Mouse (Mus musculus): Measurements from ENCODE around the gene Lpcat2.

The Lpcat2 gene

DNA sequence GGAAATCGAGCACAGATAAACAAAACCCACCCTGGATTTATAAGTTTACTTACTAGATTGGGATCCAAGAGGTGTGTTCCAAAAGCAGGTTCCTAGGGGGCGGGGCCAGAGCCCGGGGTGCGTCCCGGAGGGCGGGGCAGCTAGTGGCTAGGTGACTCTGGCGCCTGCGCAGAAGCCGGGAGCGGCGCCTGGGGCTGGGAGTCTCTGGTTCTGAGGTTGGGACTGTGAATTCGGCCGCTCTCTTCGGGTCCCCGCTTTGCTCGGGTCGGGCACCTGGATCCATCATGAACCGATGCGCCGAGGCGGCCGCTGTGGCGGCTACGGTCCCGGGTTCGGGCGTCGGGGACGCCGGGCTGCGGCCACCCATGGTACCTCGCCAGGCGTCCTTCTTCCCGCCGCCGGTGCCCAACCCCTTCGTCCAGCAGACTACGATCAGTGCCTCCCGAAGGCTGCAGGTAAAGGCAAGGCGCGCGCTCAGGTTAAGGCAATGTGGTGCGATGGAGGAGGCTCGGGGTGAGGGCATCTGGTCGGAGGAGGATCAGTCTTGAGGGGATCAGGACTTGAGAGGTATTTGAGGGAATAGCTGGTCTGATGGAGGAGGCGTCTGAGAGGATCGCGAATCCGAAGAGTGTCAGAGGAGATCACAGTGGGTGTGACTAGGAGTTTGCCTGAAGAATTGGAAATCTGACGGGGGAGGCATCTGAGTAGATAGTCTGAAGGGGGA, at the start of gene Lpcat2:
Gene Lpcat2, plus strand, starts transcription at position 169 of the 724 bp plus-strand sequence.
- DNase-seq (ENCODE audit: low spot score in 2 of 2), result peak; percentile 83 to 86

GRCm38 (mm10) chr8:92812773-92813172, 42.4 kb upstream of the Lpcat2 start:
- no peak for DNase-seq (ENCODE audit: low spot score in 2 of 2)

DNA sequence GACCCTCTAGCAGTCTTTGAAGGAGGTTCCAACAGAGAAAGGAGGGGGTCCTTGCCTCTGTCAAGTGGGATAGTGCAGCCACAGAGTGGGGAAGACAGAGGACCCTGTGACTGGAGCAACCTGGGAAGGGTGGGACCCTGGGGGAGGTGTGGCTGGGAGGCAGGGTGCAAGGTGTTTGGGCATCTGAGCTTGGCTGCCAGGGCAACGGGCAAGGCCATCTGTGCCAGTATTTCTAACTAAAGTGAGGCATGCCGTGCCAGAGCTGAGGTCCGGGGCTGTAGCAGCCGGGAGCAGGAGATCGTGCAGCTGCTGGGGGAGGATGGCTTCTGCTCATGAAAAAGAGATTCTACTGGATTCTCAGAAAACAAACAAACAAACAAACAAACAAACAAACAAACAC, 39.5 kb upstream of the Lpcat2 start:
- no peak for DNase-seq (ENCODE audit: low spot score in 2 of 2)

DNA sequence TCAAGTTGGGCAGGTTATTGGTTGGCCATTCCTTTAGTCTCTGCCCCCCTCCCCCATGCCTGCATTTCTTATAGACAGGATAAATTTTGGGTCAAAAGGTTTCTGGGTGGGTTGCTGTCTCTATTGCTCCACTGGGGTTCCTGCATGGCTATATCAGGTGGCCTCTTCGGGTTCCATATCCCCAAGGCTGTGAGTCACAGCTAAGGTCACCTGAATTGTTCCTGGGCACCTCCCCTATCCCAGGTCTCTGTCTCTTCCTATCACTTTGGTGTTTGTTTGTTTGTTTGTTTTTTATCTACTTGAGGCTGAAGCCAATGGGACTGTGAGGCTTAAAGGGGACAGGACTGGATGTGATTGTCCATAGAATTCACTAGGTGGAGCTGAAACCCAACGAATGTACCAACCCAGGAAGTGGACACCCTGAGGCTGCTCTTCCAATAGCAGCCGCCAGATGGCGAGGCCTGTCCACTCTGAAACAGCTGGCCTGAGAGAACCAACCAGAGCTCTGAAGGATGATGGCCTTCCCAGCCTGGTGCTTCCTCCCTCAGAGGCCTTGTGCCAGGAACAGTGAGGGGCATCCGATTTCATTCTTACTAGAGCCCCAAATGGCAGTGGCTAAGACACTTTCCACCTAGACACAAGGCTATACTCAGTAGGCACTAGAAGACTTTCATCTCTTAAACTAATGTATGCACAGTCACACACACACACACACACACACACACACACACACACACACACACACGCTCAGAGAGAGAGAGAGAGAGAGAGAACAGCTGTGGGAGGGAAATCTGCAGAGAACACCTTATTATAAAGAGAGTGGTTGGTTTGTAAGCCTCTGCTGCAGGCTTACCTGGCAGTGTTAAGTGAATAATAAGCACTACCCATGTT, 37.0 kb upstream of the Lpcat2 start:
- DNase-seq (ENCODE audit: low spot score in 2 of 2), result peak; percentile 91 to 95

DNA sequence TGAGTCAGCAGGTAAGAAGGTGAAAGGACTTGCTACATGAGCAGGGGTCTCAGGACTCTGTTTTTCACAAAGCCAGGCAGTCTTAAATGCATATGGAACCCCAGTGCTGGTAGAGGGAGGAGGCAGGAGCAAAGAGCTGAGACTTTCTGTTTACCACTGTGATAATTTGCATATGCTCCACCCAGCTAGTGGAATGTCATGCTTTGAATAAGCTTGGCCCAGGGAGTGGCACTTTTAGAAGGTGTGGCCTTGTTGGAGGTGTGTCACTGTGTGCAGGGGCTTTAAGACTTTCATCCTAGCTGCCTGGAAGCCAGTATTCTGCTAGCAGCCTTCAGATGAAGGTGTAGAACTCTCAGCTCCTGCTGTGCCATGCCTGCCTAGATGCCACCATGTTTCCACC, 34.0 kb upstream of the Lpcat2 start:
- no peak for DNase-seq (ENCODE audit: low spot score in 2 of 2)

DNA sequence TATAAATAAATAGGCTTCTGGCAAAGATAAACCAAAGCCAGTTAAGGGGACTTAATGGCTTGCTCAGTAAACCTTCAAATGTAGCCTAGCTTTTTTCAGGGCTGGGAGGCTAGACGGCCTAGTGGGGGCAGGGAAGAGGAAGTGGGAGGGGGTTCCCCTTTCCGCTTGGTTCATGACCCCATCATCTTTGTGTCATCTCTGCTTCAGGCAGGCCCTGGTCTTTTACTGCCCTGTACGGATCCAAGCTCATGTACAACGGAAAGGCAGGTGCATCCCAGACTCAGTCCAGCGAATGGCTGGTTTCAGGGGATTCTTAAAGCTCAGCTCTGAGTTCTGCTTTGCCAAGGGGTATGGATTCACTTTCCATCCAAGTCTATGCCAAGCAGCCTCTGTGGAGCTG, 32.8 kb upstream of the Lpcat2 start:
- DNase-seq (ENCODE audit: low spot score in 2 of 2), result no peak

DNA sequence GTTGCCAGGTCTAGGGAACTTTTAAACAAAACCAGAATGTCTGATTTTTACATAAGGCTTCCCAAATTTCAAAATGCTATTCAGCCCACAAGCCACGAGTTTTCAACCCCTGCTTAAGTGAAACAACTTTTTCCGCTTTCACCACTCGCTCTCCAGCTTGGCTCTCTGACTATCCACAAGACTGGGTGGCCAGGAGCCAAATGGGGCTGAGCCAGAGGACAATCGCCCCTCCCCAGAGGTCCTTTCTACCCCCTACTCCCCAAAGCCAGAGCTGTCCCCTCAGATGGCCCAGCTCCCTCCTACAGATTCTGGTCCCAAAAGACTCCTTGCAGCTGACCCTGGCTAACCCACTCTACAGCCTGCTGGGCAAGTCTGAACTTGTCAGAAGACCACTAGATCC, 29.1 kb upstream of the Lpcat2 start:
- peak in 1 of 2 experiments; percentile 36 for DNase-seq (ENCODE audit: low spot score in 2 of 2)

GRCm38 (mm10) chr8:92827243-92828034, 27.7 kb upstream of the Lpcat2 start, which contains the start of gene Mmp2:
TSS of gene Mmp2 (plus strand) at chr8:92827291.
- DNase-seq (ENCODE audit: low spot score in 2 of 2), result peak in 1 of 2 experiments; percentile 31

GRCm38 (mm10) chr8:92828251-92828743, 26.8 kb upstream of the Lpcat2 start:
- DNase-seq (ENCODE audit: low spot score in 2 of 2), result peak; percentile 83 to 85

GRCm38 (mm10) chr8:92834065-92834731, 20.9 kb upstream of the Lpcat2 start:
- DNase-seq (ENCODE audit: low spot score in 2 of 2), result no peak

DNA sequence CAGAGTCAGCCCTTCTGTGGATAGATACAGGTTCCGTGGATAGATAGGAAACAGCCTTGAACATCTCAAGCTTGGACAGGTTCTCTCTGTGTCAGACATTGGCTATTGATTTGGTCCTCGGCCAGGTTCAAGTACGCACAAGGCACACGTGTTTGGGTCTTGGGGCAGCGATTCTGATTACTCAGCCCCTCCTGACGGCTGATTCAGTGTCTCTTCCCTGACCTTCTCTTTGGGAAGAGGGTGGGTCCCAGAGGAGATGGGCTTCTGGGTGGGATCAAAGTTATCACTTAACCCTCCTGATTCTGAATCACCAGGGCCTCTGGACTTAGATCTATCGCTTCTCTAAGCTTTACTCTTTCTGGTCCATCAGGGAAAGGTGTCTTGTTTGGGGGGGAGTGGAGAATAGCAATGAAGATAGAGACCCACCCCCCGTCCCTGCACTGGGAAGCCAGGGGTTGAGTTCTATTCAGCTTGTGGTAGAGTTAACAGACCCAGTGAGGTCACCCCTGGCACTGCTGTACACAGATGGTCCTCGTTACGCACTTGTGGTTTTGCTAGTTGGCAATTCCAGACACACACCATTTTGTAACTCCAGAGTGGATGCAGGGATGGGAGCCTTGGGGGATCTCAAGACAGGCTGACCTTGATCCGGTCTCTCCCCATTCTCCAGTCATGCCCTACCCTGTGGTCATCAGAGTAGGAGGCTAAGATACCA, 20.2 kb upstream of the Lpcat2 start:
- no peak for DNase-seq (ENCODE audit: low spot score in 2 of 2)

DNA sequence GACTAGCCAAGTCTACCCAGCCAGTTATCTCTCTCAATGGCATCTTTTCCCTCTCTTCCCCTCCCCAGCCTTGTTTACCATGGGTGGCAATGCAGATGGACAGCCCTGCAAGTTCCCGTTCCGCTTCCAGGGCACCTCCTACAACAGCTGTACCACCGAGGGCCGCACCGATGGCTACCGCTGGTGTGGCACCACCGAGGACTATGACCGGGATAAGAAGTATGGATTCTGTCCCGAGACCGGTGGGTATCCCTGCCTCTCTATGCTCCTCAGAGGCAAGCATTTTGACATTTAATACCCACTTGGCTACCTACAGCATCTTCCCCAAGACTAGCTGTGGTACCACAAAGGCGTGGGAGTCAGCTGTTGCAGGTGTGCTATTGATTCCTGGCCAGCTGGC, 19.2 kb upstream of the Lpcat2 start:
- DNase-seq (ENCODE audit: low spot score in 2 of 2), result no peak

DNA sequence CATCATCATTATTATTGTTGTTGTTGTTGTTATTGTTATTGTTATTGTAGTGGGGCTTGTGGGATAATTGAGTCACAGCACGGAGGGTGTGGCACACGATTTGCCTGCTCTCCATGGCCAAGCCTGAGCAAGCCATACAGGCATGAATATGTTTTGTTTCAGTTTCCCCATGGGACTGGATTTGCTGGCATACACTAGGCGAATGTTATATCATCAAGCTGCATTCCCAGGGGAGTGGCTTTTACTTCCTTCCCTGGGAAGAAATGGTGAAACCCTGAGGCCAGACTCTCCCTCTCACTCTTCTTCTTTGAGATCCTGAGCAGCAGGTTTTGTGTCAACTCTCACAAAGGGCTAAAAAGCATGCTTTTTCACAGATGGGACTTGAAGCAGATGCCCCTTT, 16.5 kb upstream of the Lpcat2 start:
- DNase-seq (ENCODE audit: low spot score in 2 of 2), result no peak

- no peak for DNase-seq (ENCODE audit: low spot score in 2 of 2)
Observed at GRCm38 (mm10) chr8:92839161-92839560, 16.0 kb upstream of the Lpcat2 start.

DNA sequence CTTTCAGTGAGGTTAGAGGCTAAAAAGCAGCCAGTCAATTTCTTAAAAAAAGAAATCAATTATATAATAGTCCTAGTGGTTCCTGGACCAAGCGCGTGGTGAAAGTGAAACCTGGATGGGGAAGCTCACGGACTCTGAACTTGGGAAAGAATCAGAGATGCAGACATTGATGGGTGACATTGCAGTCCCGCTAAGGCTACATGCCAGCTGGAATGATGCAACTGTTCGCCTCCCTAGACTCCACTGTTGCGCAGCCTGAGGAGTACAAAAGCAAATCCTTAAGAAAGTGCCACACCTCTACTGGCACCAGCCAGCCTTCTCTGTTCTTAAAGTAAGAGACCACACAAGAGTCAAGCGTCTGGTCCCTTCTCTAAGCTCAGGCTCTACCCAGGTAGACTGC, 15.3 kb upstream of the Lpcat2 start:
- DNase-seq (ENCODE audit: low spot score in 2 of 2), result no peak

- DNase-seq (ENCODE audit: low spot score in 2 of 2), result peak; percentile 33 to 39
Observed at GRCm38 (mm10) chr8:92846684-92847083, 8.5 kb upstream of the Lpcat2 start.

DNA sequence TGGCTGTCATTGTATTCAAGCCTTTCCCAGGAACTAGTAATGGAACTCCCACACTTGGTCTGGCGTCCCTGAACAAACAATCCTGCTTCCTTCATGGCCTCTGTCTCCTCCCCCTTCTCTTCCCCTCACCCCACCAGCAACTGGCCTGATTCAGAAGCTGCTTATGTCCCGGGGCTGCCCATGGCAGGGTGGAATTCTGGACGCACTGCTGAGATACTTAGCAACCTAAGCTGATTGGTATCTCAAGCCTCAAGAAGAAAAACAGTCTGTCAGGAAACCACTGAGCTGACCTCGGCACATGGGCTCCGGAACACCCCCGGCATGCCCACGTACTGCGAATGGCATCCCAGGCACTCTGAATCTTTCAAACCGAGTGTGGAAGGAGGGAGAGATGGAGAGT, 7.8 kb upstream of the Lpcat2 start:
- no peak for DNase-seq (ENCODE audit: low spot score in 2 of 2)

DNA sequence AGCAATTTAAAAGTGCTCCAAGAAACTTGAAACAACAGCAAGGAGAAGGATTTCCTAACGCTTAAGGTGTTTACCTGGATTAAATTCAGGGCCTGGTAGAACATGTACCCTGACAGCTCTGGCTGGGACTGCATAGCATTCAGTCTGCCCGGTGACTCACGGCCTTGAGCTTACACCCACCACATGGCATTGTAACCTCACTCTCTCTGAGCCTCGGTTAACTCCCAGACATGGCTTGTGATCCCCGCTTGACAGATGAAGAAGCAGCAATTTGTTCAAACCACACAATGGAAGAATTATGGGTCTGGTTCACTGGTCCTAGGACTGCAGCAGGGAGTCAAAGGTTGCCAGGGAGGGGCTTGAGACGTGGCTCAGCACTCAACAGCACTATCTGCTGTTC, 5.9 kb upstream of the Lpcat2 start:
- no peak for DNase-seq (ENCODE audit: low spot score in 2 of 2)

GRCm38 (mm10) chr8:92850239-92850638, 4.9 kb upstream of the Lpcat2 start:
- peak; percentile 91 to 92 for DNase-seq (ENCODE audit: low spot score in 2 of 2)

DNA sequence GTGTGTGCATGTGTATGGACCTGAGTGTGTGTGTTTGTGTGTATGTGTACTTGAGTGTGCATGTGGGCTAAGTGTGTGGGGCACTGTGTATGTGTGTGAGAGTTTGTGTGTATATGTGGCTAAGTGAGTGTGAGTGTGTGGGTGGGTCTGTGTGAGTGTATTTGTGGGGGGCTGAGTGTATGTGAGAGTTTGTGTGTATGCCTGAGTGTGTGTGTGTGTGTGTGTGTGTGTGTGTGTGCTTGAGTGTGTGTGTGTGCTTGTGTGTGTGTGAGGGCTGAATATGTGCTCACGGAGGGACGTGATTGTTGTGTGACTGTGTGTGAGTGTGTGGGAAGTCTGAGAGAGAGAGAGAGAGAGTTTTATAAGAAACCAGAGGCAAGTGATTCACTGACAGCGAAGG, 3.8 kb upstream of the Lpcat2 start:
- no peak for DNase-seq (ENCODE audit: low spot score in 2 of 2)
